Mouse (Mus musculus) kidney, postnatal 4 days (tissue): ENCODE results near the gene Ribc1.

ENCODE experiments used
- DNase-seq, 2 experiments: peaks; one replicate each; pipeline ENCODE4 v3.0.0; 2021; ENCODE audit warnings: mixed read lengths in 2 of 2

Gene Ribc1

DNA sequence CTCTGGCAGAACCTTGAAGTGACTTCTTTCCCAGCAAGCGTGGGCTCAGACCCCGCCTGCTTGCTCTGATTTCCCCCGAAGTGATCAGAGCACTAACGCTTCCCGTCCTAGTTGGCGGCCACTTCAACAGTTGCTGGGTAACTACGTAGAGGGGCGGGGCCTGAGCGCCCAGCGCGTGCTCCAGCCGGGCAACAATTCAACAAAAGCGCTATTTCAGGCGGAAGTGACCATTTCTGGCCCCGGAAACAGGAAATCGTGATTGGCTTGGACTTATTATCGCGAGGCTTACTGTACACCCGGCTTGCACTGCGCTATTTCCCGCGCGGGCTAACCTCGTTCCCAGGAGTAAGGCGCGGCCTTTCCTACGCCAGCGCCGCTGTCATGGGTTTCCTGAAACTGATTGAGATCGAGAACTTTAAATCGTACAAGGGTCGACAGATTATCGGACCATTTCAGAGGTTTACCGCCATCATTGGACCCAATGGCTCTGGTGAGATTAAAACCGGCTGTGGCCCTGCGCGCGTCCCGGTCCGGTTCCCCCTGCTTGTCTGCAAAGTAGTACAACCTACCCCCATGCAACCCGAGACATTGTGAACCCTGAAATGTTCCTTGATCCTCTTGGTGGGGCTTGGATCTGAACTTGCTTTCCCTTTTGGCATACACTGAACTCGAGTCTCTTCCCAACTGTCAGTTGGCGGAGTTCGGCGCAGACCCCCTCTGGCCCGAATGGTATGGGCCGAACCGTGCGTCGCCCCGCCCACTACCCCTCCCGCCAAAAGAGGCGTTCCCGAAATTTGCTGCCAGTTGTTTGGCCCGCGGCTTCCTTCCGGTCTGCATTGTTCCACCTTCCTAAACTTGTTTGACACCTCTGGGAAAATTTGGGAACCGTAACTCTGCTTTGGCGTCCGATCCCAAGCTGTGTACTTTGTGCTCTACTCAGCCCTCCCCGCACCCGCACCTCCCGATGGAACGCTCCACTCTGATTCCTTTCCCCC lies at the start of gene Ribc1, which contains the start of gene Smc1a:
TSS of gene Ribc1 (minus strand) at position 145 of the 995 bp plus-strand sequence.
TSS of gene Smc1a (plus strand) at position 278 of the 995 bp plus-strand sequence.
- DNase-seq = peak; percentile 88 to 94

DNA sequence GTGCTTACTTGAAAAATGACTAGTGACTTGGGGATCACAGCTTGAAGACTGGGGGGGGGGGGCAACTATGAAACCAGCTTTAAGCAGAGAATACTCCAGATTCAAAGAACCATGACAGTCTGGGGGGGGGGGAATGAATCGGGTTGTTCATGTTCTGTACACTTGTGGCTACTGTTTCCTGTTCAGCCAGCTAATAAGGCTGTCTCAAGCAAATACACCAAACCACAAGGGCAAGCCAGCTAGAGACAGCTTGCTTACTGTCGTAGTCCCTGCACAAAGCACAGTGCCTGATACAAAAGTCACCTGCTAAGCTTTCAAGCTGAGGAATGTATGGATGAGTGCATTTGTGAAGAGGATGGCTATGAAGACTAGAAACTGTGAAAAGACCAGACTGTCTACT lies 49.6 kb upstream of the Ribc1 start:
- no peak for DNase-seq

DNA sequence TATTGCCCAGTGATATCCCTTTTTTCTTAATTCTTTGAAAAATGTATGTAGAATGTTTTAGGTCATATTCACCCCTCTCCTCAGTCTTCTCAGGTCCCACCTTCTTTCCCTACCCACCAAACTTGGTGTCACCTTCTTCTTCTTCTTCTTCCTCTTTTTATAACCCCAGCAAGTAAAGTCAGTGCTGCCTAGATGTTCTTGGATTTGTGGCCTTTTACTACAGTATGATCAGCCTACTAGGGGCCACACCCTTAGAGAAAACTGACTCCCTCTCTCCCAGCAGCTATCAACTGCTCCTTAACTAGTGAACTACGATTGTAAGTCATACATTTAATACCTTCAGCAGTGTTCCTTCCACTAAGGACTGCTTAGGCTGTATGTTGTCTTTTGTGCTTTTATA lies 38.0 kb upstream of the Ribc1 start:
- no peak for DNase-seq

DNA sequence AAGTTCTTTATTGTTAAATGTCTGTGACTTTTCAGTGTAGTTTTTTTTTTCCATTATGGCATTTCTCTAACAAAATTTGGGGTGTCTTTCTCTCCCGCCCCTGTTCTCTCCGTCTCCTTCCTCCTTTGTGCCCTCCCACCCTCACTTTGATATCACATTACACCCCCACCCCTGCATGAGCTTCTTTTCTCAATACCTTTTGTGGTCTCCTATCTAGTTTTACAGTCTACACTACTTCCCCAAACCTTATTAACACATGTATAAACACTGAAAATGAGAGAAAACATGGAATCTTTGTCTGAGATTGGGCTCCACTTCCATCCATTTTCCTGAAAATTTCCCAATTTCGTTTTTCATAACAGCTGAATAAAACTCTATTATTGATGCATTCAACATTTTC lies 36.5 kb upstream of the Ribc1 start:
- DNase-seq = no peak

DNA sequence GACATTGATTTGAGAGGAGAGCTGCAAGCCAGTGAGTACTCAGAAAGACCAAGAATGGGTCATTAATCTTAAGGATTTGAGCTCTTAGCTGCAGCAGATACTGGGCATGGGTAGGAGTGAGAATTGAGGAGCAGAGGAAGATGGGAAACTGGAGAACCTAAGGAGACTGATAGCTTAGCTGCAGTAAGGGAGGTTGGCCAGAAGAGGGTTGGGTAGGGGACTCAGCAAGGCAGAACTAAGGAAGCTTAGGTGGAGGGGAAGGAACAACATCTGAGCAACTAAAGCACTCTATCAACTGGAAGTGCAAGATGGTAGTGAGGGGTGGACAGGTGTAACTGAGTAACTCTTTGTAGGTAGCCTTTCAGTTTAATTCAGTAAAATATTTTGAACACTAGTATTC lies 31.1 kb upstream of the Ribc1 start:
- DNase-seq = no peak

DNA sequence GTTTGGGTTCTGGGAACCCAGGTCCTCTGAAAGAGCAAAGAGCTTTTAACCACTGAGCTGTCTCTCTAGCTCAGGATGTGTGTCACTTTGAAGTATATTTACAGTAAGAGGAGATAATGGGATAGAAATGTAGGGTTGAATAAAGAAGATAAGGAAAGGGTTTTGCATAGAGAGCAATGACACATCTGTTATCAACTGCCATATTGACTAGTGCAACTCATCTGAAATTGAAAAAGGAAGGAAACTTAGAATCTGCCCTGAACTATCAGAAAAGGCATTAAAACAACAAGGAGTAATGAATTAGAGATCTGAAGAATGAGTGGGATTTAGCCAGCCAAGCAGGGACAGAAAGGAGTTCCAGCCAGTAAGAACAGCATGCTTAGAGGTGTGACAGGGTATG lies 23.8 kb upstream of the Ribc1 start:
- no peak for DNase-seq

DNA sequence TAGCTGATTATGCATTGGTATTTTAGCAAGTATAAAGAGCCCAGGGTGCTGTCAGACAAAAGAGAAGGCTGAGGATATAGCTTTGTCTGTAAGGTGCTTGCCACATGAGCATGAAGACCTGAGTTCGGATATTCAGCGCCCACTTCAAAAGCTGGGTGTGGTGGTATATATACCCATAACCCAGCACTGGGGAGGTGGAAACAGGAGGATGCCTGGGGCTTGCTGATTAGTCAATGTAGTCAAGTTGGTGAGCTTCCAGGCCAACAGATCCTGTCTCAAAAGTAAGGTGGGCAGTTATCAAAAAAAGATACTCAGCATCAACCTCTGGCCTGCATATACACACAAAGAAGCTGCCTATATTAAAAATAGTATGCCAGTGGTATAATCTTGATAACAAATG lies 3.2 kb upstream of the Ribc1 start:
- no peak for DNase-seq

DNA sequence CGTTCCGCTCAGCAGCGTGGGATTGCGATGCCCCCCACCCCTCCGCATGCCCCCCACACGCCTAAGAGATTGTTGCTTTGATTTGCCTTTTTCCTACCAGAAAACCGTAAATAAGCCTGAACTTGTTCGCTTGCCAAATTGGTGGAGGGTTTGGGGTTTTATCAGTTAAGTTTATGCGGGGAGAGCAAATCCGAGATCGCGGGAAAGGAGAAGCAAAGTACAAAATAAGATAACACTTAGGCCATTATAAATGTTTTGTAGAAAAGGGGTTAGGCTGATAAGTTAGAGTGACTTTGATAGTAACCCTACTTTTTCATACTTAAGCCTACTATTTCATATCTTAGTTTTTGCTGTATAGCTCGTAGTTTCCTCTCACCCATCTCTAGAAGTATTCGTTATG lies 1.1 kb upstream of the Ribc1 start:
- no peak for DNase-seq

DNA sequence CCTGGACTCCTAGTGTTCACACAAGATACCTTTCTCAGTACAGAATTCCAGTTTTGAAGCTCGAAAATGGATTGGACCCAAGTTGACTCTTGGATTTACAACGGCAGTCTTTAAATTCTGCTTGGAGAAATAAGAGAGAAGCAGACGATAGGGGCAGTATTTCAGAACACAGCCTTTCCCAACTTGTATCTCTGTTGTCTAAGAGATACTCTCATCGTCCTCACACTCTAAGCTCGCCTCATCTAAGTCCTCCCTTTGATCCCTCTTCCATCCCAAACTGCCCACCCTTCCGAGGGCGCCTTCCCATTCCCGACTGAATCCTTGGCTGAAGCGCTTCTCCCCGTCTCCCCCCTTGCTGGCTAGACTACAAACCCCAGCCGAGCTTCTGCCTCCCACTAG lies 344 bp downstream of the Ribc1 start:
- DNase-seq = no peak

DNA sequence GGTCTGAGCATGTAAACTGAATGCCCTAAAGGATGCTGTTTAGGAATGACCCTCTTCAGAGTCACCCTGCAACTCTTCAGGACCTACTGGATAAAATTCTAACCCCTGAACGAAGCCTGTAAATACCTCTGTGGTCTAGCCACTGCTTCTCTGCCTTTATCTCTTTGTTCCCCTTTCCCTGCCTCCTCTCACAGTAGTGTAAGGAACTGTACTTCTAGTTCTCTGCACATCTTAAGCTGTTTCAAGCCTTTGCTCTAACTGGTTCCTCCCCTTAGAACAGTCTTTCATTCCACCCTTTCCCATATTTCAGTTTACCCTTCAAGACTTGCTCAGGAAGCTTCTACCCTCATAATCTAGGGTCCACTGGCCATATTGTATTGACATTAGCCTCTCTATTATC lies 8.2 kb downstream of the Ribc1 start:
- DNase-seq = no peak

DNA sequence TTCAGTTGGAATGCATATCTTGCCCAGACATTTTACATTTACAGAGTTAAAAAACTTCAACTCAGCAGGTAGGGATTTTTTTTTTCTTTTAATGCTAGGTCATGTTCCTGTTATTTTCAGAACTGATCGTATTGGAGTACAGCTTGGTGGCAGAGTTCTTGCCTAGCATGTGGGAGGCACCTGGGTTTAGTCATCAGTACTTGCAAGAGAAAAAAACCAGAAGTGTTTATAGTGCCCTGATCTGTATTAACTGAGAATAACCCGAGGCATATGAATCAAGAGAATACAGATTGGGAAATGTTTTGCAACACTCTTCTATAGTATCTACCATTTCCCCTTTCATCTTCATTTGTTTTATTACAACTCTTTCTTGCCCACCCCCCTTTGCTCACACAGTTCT lies 13.2 kb downstream of the Ribc1 start:
- no peak for DNase-seq

DNA sequence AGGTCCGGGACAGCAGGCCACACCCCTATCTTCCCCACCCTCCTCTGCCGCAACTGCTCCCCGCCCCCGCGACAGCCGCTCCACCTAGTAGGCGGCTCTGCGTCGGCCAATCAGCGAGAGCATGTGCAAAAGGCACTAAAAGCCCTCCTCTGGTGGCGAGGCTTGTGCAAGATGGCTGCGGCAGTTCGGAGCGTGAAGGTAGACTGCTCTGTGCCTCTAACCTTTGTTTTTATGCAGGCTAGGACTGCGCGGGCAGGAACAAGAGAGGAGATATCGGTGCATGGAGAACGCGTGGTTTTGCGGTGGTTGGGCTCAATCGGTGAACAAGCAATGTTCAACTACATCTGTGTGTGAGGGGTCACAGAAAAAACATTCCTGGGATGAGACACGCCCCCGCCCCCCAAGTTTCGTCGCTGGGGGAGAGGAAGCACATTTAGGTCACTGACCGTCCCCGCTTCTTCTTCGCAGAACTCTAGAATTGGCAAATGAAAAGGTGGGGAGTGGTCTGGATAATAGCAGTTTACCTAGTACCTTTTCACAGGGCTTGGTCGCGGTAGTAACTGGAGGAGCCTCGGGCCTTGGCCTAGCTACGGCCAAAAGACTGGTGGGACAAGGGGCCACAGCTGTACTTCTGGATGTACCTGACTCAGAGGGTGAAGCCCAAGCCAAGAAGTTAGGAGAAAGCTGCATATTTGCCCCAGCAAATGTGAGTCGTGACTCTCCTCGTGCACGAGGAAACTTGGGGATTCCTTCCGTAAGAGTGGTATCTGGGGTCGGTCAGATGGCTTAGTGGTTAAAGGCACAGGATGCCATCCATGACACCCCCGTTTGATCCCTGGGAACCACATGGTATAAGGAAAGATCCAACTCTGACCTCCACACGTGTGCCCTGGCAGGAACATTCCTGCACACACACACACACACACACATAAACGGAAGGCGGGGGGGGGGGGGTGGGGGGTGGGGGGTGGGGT lies 14.1 kb downstream of the Ribc1 start, which contains the start of gene Hsd17b10:
TSS of gene Hsd17b10 (plus strand) at position 109 of the 974 bp plus-strand sequence.
- peak; percentile 87 to 91 for DNase-seq

DNA sequence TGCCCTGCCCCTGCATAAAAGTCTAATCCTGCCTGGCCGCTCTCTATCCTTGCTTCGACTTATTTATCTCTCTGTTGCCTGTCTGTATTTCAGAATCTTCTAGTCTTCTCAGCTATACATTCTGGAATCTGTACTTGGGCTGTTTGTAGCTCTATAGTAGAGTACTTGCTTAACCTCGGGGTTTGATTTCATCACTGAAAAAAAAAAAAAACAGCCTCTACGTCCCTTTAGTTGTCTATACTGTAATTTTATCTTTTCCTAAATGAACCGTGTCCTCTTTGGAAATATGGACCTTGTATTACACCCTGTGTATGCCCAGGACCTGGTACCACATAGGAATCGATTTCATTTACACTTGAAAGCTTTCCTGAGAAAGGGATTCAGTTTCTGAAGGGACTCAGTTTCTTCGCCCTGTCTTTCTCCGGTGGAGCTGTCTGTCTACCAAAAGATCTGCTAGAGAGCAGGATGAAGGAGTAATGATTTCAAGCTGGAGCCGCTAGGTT lies 14.9 kb downstream of the Ribc1 start:
- no peak for DNase-seq

DNA sequence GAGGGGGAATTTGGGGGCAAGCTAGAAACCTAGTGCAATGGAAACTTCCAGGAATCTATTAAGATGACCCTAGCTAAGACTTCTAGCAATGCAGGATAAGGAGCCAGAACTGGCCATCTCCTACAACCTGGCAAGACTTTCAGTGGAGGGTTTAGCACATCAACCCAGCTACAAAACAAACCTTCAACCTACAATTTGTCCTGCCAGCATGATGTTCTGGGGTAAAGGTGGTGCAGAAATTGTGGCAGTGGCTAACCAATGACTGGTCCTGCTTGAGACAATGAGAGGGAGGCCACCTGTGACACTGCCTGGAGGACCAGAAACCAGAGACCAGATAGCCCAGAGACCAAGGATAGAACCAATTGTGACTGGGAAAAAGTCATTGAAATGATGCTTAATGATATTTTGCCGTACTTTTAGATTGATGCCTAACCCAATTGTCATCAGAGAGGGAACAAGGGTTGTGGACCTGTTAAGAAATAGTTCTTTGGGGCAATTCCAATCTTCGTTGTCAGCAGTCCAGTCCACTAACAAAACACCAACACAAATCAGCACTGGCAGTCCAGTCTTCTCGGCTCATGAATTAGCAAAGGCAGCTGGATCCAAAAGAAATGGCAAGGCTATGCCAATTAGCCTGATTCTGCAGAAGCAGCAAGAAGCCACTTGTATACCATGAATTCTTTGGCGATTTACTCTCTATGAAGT lies 16.9 kb downstream of the Ribc1 start:
- no peak for DNase-seq
